Mouse (Mus musculus) forebrain, embryonic 16.5 days (tissue): Measurements from ENCODE around the gene Arid1b. TPM values are rescaled to one million over a fixed set of nuclear protein-coding genes. Genes with fewer than 3 reads are reported as not detected.
A peak's percentile ranks its signal among the peaks of the same experiment; 100 is the strongest.

Experiments used
- ATAC-seq: fragments of 200-750 bp; cut with Nextera tagmentation; 2 replicates; pipeline ENCODE4 v1.8.0; 2017; ENCODE audit warnings: mild to moderate bottlenecking, moderate library complexity
- H3K27ac ChIP-seq: fragments of 300-500 bp; sonication (generic); 2 replicates; pipeline ENCODE4 v1.5.1; 2014; ENCODE audit warnings: low read length, control low read depth
- H3K27me3 ChIP-seq: fragments of 300-500 bp; sonication (generic); replicated peaks from 2 replicates; pipeline ENCODE4 v1.6.1; 2014; ENCODE audit warnings: low read length; ENCODE audit not compliant: control insufficient read depth, insufficient read depth
- H3K36me3 ChIP-seq: fragments of 300-500 bp; sonication (generic); 2 replicates; pipeline ENCODE4 v1.6.1; 2014; ENCODE audit not compliant: control insufficient read depth, insufficient read depth
- H3K4me1 ChIP-seq: fragments of 300-500 bp; sonication (generic); replicated peaks from 2 replicates; pipeline ENCODE4 v1.6.1; 2014; ENCODE audit warnings: low read length; ENCODE audit not compliant: control insufficient read depth, insufficient read depth
- H3K4me2 ChIP-seq: fragments of 300-500 bp; sonication (generic); 2 replicates; pipeline ENCODE4 v1.6.1; 2014; ENCODE audit warnings: mild to moderate bottlenecking, low read length, control low read depth
- H3K4me3 ChIP-seq: fragments of 300-500 bp; sonication (generic); replicated peaks from 2 replicates; pipeline ENCODE4 v1.5.1; 2014; ENCODE audit warnings: mild to moderate bottlenecking, low read length, control low read depth
- H3K9ac ChIP-seq: fragments of 300-500 bp; sonication (generic); replicated peaks from 2 replicates; pipeline ENCODE4 v1.6.1; 2014; ENCODE audit warnings: low read depth, low read length, control low read depth
- H3K9me3 ChIP-seq: fragments of 300-500 bp; sonication (generic); 2 replicates; pipeline ENCODE4 v1.6.1; 2016; ENCODE audit warnings: low read length; ENCODE audit not compliant: control insufficient read depth
- WGBS: fragments of 180-500 bp; shearing (Covaris S2); extraction: QIAGEN DNeasy Blood & Tissue Kit; methylation state at CpG from one replicate; pipeline ENCODE4 v1.1.7; 2014; 5-methylcytosine and 5-hydroxymethylcytosine counted together
- polyA plus RNA-seq: library from polyadenylated mRNA; unstranded; fragments of >200 nt; fragmentation: Nextera tagmentation; extraction: Ambion mirVana; gene quantifications from 2 replicates; pipeline ENCODE4 v1.2.1, GENCODE M21; 2015

The Arid1b gene
- polyA plus RNA-seq, 1 experiment from 2014 or later: 15.1 TPM

- H3K9me3 ChIP-seq: no peaks in the 10 kb centered on the region
- H3K9ac ChIP-seq: no peak overlapping the region
- no peak overlapping the region for H3K27ac ChIP-seq
- H3K4me1 ChIP-seq: peaks cover 58% of the 10 kb centered on the region
- 29% methylated on average over 3 of the region's 3 CpGs for WGBS
- H3K4me3 ChIP-seq: no peak overlapping the region
- no peaks in the 10 kb centered on the region for H3K36me3 ChIP-seq
- ATAC-seq: no peak
- H3K27me3 ChIP-seq: no peaks in the 10 kb centered on the region
- no peak overlapping the region for H3K4me2 ChIP-seq
Measured at GRCm38 (mm10) chr17:5208362-5208761, 214.2 kb downstream of the Arid1b start.

- Histone ChIP-seq H3K27me3 (no peaks in the 10 kb centered on the region), H3K36me3 (no peaks in the 10 kb centered on the region), H3K27ac (no peak overlapping the region), H3K9ac (no peak overlapping the region), H3K9me3 (no peaks in the 10 kb centered on the region), H3K4me3 (no peak overlapping the region), H3K4me2 (no peak overlapping the region), H3K4me1 (peaks cover 58% of the 10 kb centered on the region)
- ATAC-seq: no peak
- 92% methylated on average over 1 of the region's 1 CpGs for WGBS
Measured at GRCm38 (mm10) chr17:5209076-5209475, 214.9 kb downstream of the Arid1b start.

- no peaks in the 10 kb centered on the region for H3K9me3 ChIP-seq
- no peak overlapping the region for H3K4me3 ChIP-seq
- peak; percentile 6; the same call in 1 of the 2 replicates for ATAC-seq
- peaks cover 59% of the 10 kb centered on the region for H3K4me1 ChIP-seq
- H3K27me3 ChIP-seq: no peaks in the 10 kb centered on the region
- H3K9ac ChIP-seq: no peak overlapping the region
- H3K4me2 ChIP-seq: no peak overlapping the region
- H3K36me3 ChIP-seq: no peaks in the 10 kb centered on the region
- peak overlapping the region; percentile 17; the same call in 1 of the 2 replicates for H3K27ac ChIP-seq
- WGBS: 66% methylated on average over 6 of the region's 6 CpGs
Measured at GRCm38 (mm10) chr17:5210101-5210727, 216.1 kb downstream of the Arid1b start.

- peaks cover 55% of the 10 kb centered on the region for H3K4me1 ChIP-seq
- H3K9ac ChIP-seq: no peak overlapping the region
- H3K9me3 ChIP-seq: no peaks in the 10 kb centered on the region
- H3K36me3 ChIP-seq: no peaks in the 10 kb centered on the region
- no peaks in the 10 kb centered on the region for H3K27me3 ChIP-seq
- no peak for ATAC-seq
- H3K27ac ChIP-seq: peak overlapping the region; percentile 87
- H3K4me2 ChIP-seq: no peak overlapping the region
- WGBS: 65% methylated on average over 7 of the region's 7 CpGs
- no peak overlapping the region for H3K4me3 ChIP-seq
Measured at GRCm38 (mm10) chr17:5210891-5211290, 216.8 kb downstream of the Arid1b start.

DNA sequence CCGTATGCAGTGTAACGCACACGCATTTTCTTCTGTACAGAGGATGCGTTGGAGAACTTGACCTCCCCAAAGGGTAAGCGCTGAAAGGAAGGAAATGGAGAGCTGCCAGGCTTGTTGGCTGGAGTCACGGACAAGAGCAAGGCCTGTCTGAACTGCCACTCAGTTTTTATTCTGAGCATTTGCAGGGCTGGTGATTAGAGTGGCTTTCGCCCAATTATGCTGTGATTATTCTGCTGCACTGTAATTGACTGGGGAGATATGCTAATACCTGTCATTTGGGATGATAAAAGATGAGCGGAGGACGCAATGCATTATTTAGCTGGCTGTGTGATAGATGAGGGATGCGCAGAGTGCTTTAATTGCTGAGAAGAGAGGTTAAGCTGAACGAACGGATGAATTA lies 218.0 kb downstream of the Arid1b start:
- no peak overlapping the region; the same call in 1 of the 2 replicates for H3K9ac ChIP-seq
- no peaks in the 10 kb centered on the region for H3K9me3 ChIP-seq
- H3K4me3 ChIP-seq: no peak overlapping the region
- H3K27ac ChIP-seq: peak overlapping the region; percentile 87
- no peaks in the 10 kb centered on the region for H3K36me3 ChIP-seq
- WGBS: 5% methylated on average over 12 of the region's 12 CpGs
- no peaks in the 10 kb centered on the region for H3K27me3 ChIP-seq
- H3K4me1 ChIP-seq: peaks cover 52% of the 10 kb centered on the region
- peak overlapping the region; percentile 36 for H3K4me2 ChIP-seq
- peak; percentile 89 for ATAC-seq

- 40% methylated on average over 6 of the region's 6 CpGs for WGBS
- Histone ChIP-seq H3K9me3 (no peaks in the 10 kb centered on the region), H3K36me3 (no peaks in the 10 kb centered on the region), H3K4me3 (no peak overlapping the region), H3K4me1 (peaks cover 65% of the 10 kb centered on the region), H3K4me2 (no peak overlapping the region), H3K9ac (peak overlapping the region; percentile 32; the same call in 1 of the 2 replicates), H3K27ac (peak overlapping the region; percentile 87), H3K27me3 (no peaks in the 10 kb centered on the region)
- no peak for ATAC-seq
Measured at GRCm38 (mm10) chr17:5213441-5213840, 219.3 kb downstream of the Arid1b start.

- no peaks in the 10 kb centered on the region for H3K9me3 ChIP-seq
- no peaks in the 10 kb centered on the region for H3K36me3 ChIP-seq
- H3K4me2 ChIP-seq: no peak overlapping the region
- 91% methylated on average over 4 of the region's 4 CpGs for WGBS
- H3K4me1 ChIP-seq: peaks cover 73% of the 10 kb centered on the region
- no peaks in the 10 kb centered on the region for H3K27me3 ChIP-seq
- no peak overlapping the region for H3K9ac ChIP-seq
- H3K4me3 ChIP-seq: no peak overlapping the region
- H3K27ac ChIP-seq: no peak overlapping the region
- ATAC-seq: no peak
Measured at GRCm38 (mm10) chr17:5215352-5215751, 221.2 kb downstream of the Arid1b start.

DNA sequence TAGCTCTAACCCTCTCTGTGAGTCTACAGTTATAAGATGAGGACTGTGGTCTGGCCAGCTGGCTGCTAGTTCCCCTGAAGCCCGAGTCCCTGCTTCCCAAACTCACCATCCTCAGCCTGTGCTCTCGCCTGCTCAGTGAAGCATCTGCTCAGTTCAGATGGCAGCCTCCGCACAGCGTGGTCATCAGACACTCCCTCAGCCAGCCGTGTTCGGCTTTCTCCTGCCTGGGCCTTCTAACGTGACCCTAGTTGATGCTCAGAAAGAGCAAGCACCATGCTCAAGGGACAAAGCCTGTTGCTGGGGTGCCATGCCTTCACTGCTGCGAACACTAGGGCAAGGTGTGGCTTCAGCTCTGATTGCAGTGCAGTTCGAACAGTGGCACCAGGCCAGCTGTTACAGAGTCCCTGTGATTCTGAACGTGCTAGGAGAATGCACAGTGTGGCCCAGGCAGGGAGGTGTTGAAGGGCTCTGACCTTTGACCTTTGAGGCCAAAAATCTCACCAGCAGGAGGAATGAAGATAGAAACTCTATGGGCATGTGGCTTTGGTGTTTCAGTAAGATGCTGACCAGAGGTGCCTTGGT lies 222.9 kb downstream of the Arid1b start:
- no peak overlapping the region for H3K4me3 ChIP-seq
- WGBS: 43% methylated on average over 10 of the region's 10 CpGs

GRCm38 (mm10) chr17:5217852-5218845 lies 224.0 kb downstream of the Arid1b start:
- Histone ChIP-seq H3K9me3 (no peaks in the 10 kb centered on the region), H3K27me3 (no peaks in the 10 kb centered on the region), H3K27ac (no peak overlapping the region), H3K36me3 (no peaks in the 10 kb centered on the region), H3K4me3 (no peak overlapping the region), H3K4me2 (no peak overlapping the region), H3K9ac (no peak overlapping the region), H3K4me1 (peaks cover 63% of the 10 kb centered on the region)
- 39% methylated on average over 9 of the region's 9 CpGs for WGBS
- peak; percentile 56 for ATAC-seq

More for the DNA sequence above, 222.9 kb downstream of the Arid1b start:
- Histone ChIP-seq H3K9ac (no peak overlapping the region), H3K4me2 (no peak overlapping the region), H3K27ac (no peak overlapping the region), H3K36me3 (no peaks in the 10 kb centered on the region), H3K4me1 (peaks cover 74% of the 10 kb centered on the region), H3K9me3 (no peaks in the 10 kb centered on the region), H3K27me3 (no peaks in the 10 kb centered on the region)
- ATAC-seq: no peak
